Mouse (Mus musculus): ENCODE measurements around the gene Foxn3. TPM values are rescaled to one million over a fixed set of nuclear protein-coding genes. Genes with fewer than 3 reads are reported as not detected.
A peak's percentile ranks its signal among the peaks of the same experiment; 100 is the strongest.

Foxn3 gene
- polyA plus RNA-seq, 1 experiment, result 6.2 TPM

DNA sequence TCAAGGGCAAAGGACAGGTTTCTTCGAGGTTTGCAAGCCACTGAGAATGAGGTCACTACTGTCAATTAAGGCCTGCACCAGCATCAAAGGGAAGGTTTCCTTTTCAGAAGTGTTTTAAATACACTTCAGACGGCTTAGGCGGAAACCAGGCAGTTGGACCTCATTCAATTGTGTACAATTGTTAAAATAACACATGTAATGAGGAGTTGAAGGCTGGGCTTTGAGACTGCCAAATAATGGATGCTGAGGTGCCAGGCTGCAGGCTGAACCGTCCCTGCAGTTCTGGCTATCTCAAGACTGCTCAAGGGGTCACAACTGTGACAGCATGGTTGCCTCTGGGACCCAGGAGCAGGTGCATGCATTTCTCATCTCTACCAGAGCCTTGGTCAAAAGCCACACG, 89.2 kb downstream of the Foxn3 start:
- WGBS, result 32% methylated on average over 5 of the region's 5 CpGs
- DNase-seq (ENCODE audit: low read depth, low spot score), result no peak

DNA sequence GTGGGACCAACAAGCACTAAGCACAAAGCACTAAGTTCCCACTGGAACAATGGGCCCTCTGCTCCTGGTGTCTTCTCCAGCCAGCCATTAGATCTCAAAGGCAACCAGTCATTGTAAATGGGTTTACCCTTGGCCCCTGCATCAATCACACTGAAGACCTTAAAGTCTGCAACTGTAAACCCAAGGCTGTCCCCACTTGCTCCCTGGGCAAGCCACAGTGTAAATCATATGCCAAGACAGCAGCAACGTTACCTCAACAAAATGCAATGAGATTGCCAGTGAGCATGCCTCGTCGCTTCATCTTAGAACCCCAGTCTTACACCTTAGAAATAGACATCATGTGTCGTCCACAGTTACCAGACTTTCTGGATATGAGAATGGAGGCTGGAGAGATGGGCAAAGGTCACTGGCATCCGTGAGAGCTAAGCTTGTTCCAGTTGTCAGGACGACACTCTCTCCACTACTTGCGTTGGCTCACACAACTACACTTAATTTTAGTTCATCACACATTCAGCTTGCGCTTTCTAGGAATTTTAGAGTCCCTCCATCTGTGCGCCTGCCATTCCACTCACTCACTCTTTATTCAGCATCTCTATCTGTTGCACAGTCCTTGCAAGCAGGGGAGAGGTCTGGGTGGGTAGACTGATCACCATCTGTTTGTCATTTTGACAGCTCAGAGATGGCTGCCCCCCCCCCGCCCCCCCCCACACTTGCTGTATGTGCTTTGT, 89.8 kb downstream of the Foxn3 start:
- 81% methylated on average over 10 of the region's 10 CpGs for WGBS

DNA sequence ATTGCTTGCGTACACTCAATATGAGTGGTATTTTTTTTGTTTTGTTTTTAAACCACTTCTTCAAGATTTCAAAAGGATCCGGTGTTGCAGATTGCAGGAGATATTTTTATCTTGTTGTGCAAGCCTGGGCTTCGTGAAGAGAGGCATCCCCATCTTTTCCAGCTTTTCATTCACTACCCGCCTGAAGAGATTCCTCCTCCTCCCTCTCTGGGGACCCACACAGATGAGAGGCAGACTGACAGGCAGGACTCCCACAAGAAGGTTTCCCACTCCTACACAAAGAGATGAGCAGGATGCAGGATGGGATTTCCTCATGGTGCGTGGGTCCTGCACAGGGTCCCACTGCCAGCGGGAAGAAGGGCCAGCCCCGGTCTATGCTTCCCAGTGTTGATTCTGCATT, 92.0 kb downstream of the Foxn3 start:
- WGBS, result 83% methylated on average over 7 of the region's 7 CpGs
- no peak for DNase-seq (ENCODE audit: low read depth, low spot score)

More for the DNA sequence above, 89.8 kb downstream of the Foxn3 start:
- DNase-seq (ENCODE audit: low read depth, low spot score), result no peak

DNA sequence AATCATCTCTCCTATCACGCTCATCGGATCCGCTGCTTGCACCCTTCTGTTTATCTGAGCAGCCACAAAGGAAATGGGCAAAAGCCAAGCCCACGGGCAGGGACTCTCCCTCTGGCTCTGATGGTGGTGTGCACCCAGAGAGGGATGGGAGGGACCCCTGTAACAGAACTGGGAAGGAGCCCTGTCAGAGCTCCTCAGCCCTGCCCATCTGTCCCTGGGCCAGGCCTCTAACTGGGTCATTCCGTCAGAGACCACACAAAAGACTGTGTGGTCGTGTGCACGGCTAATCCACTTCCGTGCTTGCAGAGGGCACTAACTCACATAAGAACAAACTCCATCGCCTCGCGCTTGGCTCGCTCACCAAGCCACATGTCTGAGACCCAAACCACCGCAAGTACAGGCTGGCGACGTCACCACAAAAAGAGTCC, 95.5 kb downstream of the Foxn3 start:
- DNase-seq (ENCODE audit: low read depth, low spot score), result no peak
- 56% methylated on average over 15 of the region's 15 CpGs for WGBS

DNA sequence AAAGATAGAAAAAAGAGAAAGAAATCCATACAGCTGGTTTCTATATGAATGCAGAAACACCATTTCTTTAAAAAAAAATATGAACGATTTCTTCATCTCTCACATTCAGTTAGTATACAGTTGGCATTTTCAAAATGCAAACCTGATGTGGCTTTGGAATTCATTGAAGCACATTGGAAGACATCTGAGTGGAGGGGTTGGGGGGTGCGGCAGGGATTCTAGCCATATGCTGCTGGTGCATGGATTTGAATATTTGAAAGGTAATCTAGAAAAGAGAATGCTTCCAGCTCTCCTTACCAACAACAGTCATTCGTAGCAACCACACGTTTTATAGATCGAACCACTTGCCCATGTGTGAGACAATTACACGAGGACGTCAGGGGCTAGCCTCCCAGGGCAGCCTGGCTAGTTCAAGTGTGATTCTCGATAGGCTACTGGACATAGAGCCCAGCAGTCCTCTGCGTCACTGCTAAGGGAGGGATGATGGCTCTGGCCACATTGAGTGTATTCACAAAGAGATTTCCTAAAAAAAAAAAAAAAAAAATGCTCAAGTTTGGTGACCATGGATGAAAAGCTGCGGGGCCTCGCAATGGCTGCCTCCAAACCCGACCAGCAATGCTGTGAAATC, 96.0 kb downstream of the Foxn3 start:
- 84% methylated on average over 12 of the region's 12 CpGs for WGBS
- DNase-seq (ENCODE audit: low read depth, low spot score), result no peak

DNA sequence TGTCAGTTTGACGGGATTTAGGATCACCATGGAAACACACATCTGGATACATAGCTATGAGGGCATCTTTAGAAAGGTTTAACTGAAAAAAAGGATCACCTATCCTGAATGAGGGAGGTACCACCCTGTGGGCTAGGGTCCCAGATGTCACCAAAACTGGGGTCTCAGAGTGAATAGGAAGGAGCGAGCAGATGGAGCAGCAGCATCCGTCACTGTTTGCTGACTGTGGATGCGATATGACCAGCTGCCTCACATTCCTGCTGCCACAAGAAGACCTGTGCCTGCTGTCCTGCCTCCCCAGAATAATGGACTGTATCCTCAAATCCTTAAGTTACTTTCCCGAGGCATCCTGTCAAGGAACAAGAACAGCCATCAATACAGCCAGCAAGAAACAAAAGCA, 97.0 kb downstream of the Foxn3 start:
- no peak for DNase-seq (ENCODE audit: low read depth, low spot score)
- WGBS, result 85% methylated on average over 5 of the region's 5 CpGs

DNA sequence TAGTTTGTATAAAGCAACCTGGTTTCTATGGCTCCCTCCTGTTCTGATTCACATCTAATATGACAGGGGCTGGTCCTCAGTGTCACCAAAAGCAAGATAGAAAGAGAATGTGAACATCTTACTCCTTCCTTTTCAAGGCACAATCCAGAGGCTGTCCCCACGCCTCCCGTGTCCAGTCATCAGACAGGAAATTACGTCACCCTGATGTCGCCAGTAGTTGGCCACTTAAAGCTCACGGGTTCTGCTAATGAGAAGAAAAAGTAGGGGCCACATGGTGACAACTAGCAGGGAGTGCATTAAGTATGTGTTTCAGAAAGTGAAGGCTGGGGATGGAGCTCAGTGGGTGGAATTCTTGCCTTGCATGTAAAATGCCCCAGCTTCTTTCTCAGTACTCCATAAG, 99.1 kb downstream of the Foxn3 start:
- no peak for DNase-seq (ENCODE audit: low read depth, low spot score)
- WGBS, result 79% methylated on average over 5 of the region's 5 CpGs

GRCm38 (mm10) chr12:99462846-99463245, 100.5 kb downstream of the Foxn3 start:
- no peak for DNase-seq (ENCODE audit: low read depth, low spot score)
- 96% methylated on average over 1 of the region's 1 CpGs for WGBS

GRCm38 (mm10) chr12:99462302-99462701, 101.1 kb downstream of the Foxn3 start:
- no peak for DNase-seq (ENCODE audit: low read depth, low spot score)

DNA sequence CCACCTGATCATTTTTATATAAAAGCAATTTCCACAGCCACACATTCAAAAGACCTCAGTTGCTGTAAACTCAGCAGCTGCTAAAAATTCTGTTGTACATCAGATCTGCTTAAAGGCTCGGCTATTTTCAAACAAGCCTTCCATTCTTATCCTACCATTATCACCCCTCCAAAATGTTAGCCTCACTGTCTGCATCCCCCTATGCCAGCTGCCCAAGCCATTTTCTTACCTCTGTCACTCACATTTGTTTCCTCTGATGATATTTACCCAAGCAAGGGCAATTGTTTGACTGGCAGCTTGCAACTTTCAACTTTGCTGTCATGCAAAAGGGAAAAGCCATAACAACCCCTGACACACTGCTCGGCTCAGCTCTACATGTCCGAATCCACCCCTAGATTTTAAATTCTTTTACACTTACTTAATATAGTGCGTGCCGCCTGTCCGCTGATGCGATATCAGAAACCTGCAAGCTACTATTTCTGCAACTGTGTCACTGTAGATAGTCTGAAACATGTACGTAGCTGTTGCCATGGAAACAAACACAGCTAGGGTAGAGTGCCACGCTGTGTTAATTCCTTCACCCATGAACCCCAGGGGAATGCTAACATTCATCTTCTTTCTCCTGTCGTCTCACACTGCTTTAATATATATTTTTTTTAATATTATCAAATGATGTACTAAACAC, 105.7 kb downstream of the Foxn3 start:
- DNase-seq (ENCODE audit: low read depth, low spot score), result no peak
- WGBS, result 71% methylated on average over 10 of the region's 10 CpGs

GRCm38 (mm10) chr12:99455580-99455979, 107.8 kb downstream of the Foxn3 start:
- WGBS, result 96% methylated on average over 8 of the region's 8 CpGs
- no peak for DNase-seq (ENCODE audit: low read depth, low spot score)

DNA sequence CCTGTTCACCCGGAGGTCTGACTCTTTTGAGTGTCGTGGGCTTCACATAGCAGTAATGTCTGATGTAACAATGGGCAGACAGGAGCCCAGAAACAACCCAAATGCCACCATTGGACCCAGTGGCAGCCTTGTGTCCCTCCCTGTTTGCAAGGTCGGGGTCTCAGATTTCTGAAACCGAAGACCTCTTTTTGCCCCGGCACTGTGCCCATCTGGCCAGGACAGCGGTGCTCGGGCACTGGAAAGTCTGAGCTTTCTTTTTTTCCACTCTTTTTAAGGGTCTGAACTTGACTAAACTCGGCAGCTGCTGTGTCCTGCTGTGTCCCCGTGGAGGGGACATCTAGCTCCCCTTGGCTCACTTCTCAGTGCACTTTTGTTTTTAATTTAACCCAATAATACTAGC, 109.0 kb downstream of the Foxn3 start:
- 80% methylated on average over 9 of the region's 9 CpGs for whole genome bisulfite sequencing
- DNase-seq (ENCODE audit: low read depth, low spot score), result no peak

DNA sequence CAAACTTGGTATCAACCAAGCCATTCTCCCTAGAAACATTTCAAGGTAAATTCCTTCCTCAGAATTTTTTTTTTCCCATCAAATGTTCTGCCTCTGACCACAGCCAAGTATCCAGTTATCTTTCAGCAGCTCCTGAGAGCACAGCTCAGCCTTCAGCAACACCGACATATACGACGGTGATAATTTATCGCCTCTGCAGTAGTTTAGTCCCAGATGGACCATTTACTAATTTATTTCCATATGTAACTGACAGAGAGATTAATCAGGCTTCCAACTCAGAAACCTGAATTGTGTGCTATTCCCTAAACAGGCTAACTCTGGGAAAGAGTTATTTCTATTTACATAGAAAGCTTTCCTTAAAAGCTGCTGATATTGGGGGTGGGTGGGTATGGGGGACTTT, 109.6 kb downstream of the Foxn3 start:
- DNase-seq (ENCODE audit: low read depth, low spot score), result no peak
- WGBS, result 85% methylated on average over 4 of the region's 4 CpGs

DNA sequence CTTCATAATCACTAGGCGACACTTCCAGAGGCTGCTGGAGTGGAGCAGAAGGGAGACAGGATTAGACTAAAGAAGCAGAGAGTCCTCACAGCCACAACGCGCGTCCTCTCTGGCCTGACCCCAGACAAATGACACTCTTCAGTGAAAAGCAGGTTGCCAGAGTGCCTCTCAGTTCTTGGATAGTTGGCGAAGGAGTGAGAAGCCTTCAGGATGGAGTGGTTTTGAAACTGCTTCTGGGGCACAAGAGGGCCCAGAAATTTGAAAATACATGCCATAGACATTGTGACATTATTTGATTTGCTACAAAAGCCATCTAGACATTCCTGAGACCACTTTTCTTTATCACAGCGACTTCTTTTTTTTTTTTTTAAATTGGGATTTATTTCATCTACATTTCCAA, 113.3 kb downstream of the Foxn3 start:
- WGBS, result 93% methylated on average over 6 of the region's 6 CpGs
- no peak for DNase-seq (ENCODE audit: low read depth, low spot score)

GRCm38 (mm10) chr12:99447791-99448190, 115.6 kb downstream of the Foxn3 start:
- DNase-seq (ENCODE audit: low read depth, low spot score), result no peak
- WGBS, result 95% methylated on average over 5 of the region's 5 CpGs

GRCm38 (mm10) chr12:99445018-99445674, 118.2 kb downstream of the Foxn3 start:
- 29% methylated on average over 6 of the region's 6 CpGs for WGBS
- DNase-seq (ENCODE audit: low read depth, low spot score), result peak; percentile 7

- WGBS, result 64% methylated on average over 3 of the region's 3 CpGs
- DNase-seq (ENCODE audit: low read depth, low spot score), result no peak
Measured at GRCm38 (mm10) chr12:99442819-99443218, 120.6 kb downstream of the Foxn3 start.

DNA sequence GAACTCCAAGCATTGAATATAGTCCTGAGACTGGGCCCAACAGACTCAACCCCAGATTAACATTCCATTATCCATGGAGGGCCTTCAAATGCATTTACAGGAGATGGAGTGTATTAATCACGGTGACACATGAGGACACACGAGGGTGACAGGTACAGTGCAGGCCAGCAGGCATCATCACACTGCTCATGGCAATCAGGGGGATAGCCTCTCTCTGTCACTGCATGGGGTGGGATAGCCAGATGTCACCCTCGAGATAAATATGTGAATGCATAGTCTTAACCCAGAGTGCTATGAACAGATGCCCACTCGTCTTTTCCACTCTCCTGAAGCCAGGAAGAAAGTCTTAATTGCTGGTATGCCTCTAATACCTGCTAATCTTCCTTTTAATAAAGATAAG, 122.4 kb downstream of the Foxn3 start:
- WGBS, result 85% methylated on average over 4 of the region's 4 CpGs

DNA sequence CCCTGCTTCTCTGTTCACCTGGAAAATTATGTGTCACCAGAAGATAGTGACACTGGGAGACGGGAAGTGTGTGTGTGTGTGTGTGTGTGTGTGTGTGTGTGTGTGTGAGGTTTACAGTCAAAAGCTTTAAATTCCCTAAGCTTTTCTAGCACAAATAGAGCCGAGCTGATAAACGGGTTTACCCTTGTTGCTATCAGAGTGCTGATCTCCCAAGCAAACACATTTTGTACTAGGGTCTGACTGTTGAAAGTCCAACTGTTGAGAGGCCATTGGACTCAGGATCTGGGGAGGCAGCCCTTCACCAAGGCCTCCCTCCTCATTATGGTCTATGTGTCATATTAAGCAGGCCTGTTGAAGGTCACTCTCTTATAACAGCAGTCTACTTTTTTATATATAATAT, 123.4 kb downstream of the Foxn3 start:
- no peak for DNase-seq (ENCODE audit: low read depth, low spot score)
- WGBS, result 40% methylated on average over 3 of the region's 3 CpGs

More for the DNA sequence above, 122.4 kb downstream of the Foxn3 start:
- DNase-seq (ENCODE audit: low read depth, low spot score), result no peak

- WGBS, result 57% methylated on average over 4 of the region's 4 CpGs
- no peak for DNase-seq (ENCODE audit: low read depth, low spot score)
Measured at GRCm38 (mm10) chr12:99435189-99435588, 128.2 kb downstream of the Foxn3 start.

All from large intestine, adult 2 months (tissue).